Mouse (Mus musculus) spleen, adult 2 months (tissue): ENCODE results near the gene Agap1. TPM values are rescaled to one million over a fixed set of nuclear protein-coding genes. Genes with fewer than 3 reads are reported as not detected.

Experiments
- DNase-seq, 2 experiments: peaks; one replicate each; pipeline versions ENCODE4 v3.0.0 to v3.0.0-alpha.2; 2012 to 2021; ENCODE audit warnings: low spot score in 2 of 2, low read depth in 1 of 2
- H3K27ac ChIP-seq: fragments of 200-500 bp; 2 replicates; pipeline ENCODE4 v1.5.1; 2012; ENCODE audit warnings: low read length, inconsistent platforms; ENCODE audit not compliant: insufficient read depth
- H3K27me3 ChIP-seq: fragments of 200-500 bp; 2 replicates; pipeline ENCODE4 v1.6.1; 2012; ENCODE audit warnings: mild to moderate bottlenecking, moderate library complexity, low read length, inconsistent platforms; ENCODE audit not compliant: control insufficient read depth, insufficient read depth
- H3K36me3 ChIP-seq: fragments of 200-500 bp; 2 replicates; pipeline ENCODE4 v1.6.1; 2012; ENCODE audit warnings: mild to moderate bottlenecking, low read length, inconsistent platforms; ENCODE audit not compliant: control insufficient read depth, insufficient read depth
- H3K4me1 ChIP-seq: fragments of 200-500 bp; 2 replicates; pipeline ENCODE4 v1.6.1; 2011; ENCODE audit warnings: inconsistent platforms; ENCODE audit not compliant: control insufficient read depth, insufficient read depth, insufficient read length
- H3K4me3 ChIP-seq: fragments of 200-500 bp; 2 replicates; pipeline ENCODE4 v1.5.1; 2011; ENCODE audit warnings: mild to moderate bottlenecking, inconsistent platforms; ENCODE audit not compliant: insufficient read depth, insufficient read length; ENCODE audit errors: extremely low read depth
- CTCF ChIP-seq: fragments of 200-500 bp; IDR thresholded peaks from 2 replicates; pipeline ENCODE4 v1.5.1; 2011; ENCODE audit warnings: mild to moderate bottlenecking, inconsistent platforms; ENCODE audit not compliant: insufficient read depth, insufficient read length, insufficient replicate concordance; ENCODE audit errors: extremely low read depth
- POLR2A ChIP-seq: fragments of 200-500 bp; IDR thresholded peaks from 2 replicates; pipeline ENCODE4 v1.6.1; 2011; ENCODE audit warnings: low read depth, low read length, inconsistent platforms
- WGBS: fragments of 180-500 bp; shearing (Covaris S2); methylation state at CpG from one replicate; pipeline ENCODE4 v1.1.7; 2018; 5-methylcytosine and 5-hydroxymethylcytosine counted together
- polyA plus RNA-seq: library from polyadenylated mRNA; depleted of rRNA; stranded (reverse); fragments of >200 nt; gene quantifications from 2 replicates; pipeline ENCODE4 v1.2.3, GENCODE M21; 2012

The Agap1 gene
- polyA plus RNA-seq, 1 experiment = 6.7 TPM

- Histone ChIP-seq H3K4me3 (no peak overlapping the region), H3K4me1 (no peaks in the 10 kb centered on the region), H3K27ac (no peak overlapping the region), H3K27me3 (no peaks in the 10 kb centered on the region; the same call in 1 of the 2 replicates), H3K36me3 (no peaks in the 10 kb centered on the region)
- TF ChIP-seq POLR2A (no peak), CTCF (no peak)
- WGBS = 37% methylated on average over 14 of the region's 14 CpGs
- no peak for DNase-seq
Measured at GRCm38 (mm10) chr1:89923642-89924020, 469.0 kb downstream of the Agap1 start.

DNA sequence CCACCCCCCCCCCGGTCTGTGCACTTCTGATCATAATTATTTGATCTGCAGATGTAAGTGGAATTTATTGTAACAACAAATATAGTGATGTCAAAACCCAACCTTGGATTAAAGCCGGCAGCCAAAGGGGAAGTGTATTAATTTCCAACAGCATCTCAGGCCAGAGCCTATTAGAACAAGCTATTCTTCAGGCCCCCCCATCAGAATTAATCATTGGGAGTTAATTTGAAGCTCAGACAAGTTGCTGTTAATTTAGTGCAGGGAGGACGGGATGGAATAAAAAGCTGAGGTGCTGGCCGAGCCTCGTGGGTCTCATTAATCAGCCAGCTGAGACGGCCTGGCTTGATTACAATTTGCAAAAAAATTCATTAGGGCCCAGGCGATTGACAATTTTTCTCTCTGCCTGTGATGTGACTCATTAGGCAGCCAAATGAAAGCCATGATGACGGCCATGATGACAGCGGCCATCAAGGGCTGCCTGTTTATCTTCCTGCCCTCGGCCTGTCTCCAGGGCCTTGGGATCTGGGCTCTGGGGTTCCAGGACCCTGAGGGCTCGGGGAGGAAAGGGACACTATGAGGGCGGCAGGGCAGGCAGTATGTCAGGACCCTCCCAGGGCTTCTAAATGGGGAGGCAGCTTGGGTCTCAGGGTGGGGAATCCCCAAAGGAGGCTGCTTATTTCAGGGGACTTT lies 471.0 kb downstream of the Agap1 start:
- DNase-seq = no peak
- no peaks in the 10 kb centered on the region for H3K36me3 ChIP-seq
- peaks cover 6% of the 10 kb centered on the region; the same call in 1 of the 2 replicates for H3K4me1 ChIP-seq
- WGBS = 84% methylated on average over 12 of the region's 12 CpGs
- TF ChIP-seq POLR2A (no peak), CTCF (no peak)
- H3K4me3 ChIP-seq = no peak overlapping the region
- peaks cover 7% of the 10 kb centered on the region for H3K27me3 ChIP-seq
- H3K27ac ChIP-seq = no peak overlapping the region

DNA sequence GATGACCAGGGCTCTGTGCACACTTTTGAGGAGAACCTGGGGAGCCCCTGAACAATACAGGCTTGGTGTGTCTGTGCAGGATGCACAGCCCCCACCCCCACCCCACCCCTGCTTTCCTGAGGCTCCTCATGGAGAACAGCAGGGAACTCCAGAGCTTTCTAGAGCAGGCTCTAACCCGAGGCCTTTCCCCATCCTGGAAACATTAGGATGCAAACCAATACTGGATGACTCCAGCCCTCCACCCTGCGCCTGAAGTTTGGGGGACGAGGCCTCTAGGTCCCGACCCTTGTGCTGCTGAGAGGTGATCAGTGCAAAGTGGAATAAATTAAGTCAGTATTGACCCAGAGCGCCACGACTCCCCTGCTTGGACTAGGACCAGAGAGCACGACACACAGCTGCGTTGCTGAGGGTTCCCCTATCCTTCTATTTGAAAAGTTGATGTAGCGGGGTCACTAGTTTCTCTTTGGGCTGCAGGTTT lies 472.0 kb downstream of the Agap1 start:
- H3K27me3 ChIP-seq = peaks cover 13% of the 10 kb centered on the region
- no peak for DNase-seq
- H3K27ac ChIP-seq = no peak overlapping the region
- H3K4me3 ChIP-seq = no peak overlapping the region
- TF ChIP-seq CTCF (no peak), POLR2A (no peak)
- H3K36me3 ChIP-seq = no peaks in the 10 kb centered on the region
- WGBS = 42% methylated on average over 9 of the region's 9 CpGs
- peaks cover 10% of the 10 kb centered on the region; the same call in 1 of the 2 replicates for H3K4me1 ChIP-seq

GRCm38 (mm10) chr1:89927061-89927661 lies 472.6 kb downstream of the Agap1 start:
- Histone ChIP-seq H3K36me3 (no peaks in the 10 kb centered on the region), H3K27ac (no peak overlapping the region), H3K27me3 (peaks cover 13% of the 10 kb centered on the region), H3K4me1 (peaks cover 10% of the 10 kb centered on the region; the same call in 1 of the 2 replicates), H3K4me3 (no peak overlapping the region)
- WGBS = 3% methylated on average over 36 of the region's 36 CpGs
- TF ChIP-seq POLR2A (no peak), CTCF (no peak)
- no peak for DNase-seq

GRCm38 (mm10) chr1:89928676-89929075 lies 474.1 kb downstream of the Agap1 start:
- H3K36me3 ChIP-seq = no peaks in the 10 kb centered on the region
- no peak overlapping the region for H3K4me3 ChIP-seq
- DNase-seq = no peak
- TF ChIP-seq CTCF (no peak), POLR2A (no peak)
- WGBS = 76% methylated on average over 25 of the region's 25 CpGs
- H3K4me1 ChIP-seq = peaks cover 10% of the 10 kb centered on the region; the same call in 1 of the 2 replicates
- H3K27ac ChIP-seq = no peak overlapping the region
- H3K27me3 ChIP-seq = peaks cover 13% of the 10 kb centered on the region

DNA sequence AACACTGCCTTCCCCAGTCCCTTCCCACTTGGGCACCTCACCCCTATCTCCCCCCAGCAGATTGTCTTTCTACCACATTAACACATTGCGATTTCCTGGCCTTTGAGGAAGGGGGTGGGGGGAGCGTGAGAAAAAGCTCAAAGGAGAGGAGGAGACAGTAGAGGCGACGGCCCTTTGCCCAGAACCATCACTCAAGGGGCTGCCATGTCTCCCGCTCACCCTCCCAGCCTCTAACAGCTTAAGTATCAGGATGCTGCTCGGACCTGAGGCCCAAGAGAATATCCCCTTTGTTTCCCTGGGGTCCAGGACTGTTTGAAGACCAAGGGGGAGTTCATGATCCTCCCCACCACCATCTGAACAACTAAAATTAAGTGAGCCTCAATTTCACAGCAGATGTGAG lies 474.6 kb downstream of the Agap1 start:
- peaks cover 10% of the 10 kb centered on the region; the same call in 1 of the 2 replicates for H3K4me1 ChIP-seq
- WGBS = 28% methylated on average over 6 of the region's 6 CpGs
- TF ChIP-seq CTCF (no peak), POLR2A (no peak)
- H3K4me3 ChIP-seq = no peak overlapping the region
- no peaks in the 10 kb centered on the region for H3K36me3 ChIP-seq
- no peak overlapping the region for H3K27ac ChIP-seq
- DNase-seq = no peak
- peaks cover 13% of the 10 kb centered on the region for H3K27me3 ChIP-seq
